Mouse (Mus musculus): ENCODE data around the gene Olfr876.
"Not testable (repeated sequence)": the region's sequence is repeated elsewhere in the genome, so short reads cannot be mapped to it uniquely, and the experiment has no call there.

The Olfr876 gene

GRCm38 (mm10) chr9:37802731-37803130 lies at the start of gene Olfr876:
Olfr876 (plus strand) TSS chr9:37803031.
- in situ Hi-C loops (cut with MboI, MseI) = no loop called here

- in situ Hi-C loops (cut with MboI, MseI) = no loop called here
Observed at GRCm38 (mm10) chr9:37761728-37762127, 41.1 kb upstream of the Olfr876 start.

- in situ Hi-C loops (cut with MboI, MseI) = no loop called here
Observed at GRCm38 (mm10) chr9:37762541-37762940, 40.3 kb upstream of the Olfr876 start.

GRCm38 (mm10) chr9:37770661-37771060 lies 32.2 kb upstream of the Olfr876 start:
- in situ Hi-C loops (cut with MboI, MseI) = no loop called here

GRCm38 (mm10) chr9:37771759-37772158 lies 31.1 kb upstream of the Olfr876 start, which contains the start of gene Olfr875:
Olfr875 (plus strand) TSS chr9:37771857.
- in situ Hi-C loops (cut with MboI, MseI) = no loop called here

GRCm38 (mm10) chr9:37782766-37783260 lies 20.0 kb upstream of the Olfr876 start:
- in situ Hi-C loops (cut with MboI, MseI) = no loop called here

- in situ Hi-C loops (cut with MboI, MseI) = not testable (repeated sequence)
Observed at GRCm38 (mm10) chr9:37783394-37784387, 19.1 kb upstream of the Olfr876 start.

- in situ Hi-C loops (cut with MboI, MseI) = no loop called here
Observed at GRCm38 (mm10) chr9:37786411-37786810, 16.4 kb upstream of the Olfr876 start.

- in situ Hi-C loops (cut with MboI, MseI) = no loop called here
Observed at GRCm38 (mm10) chr9:37802055-37802454, 776 bp upstream of the Olfr876 start.

GRCm38 (mm10) chr9:37807235-37807634 lies 4.4 kb downstream of the Olfr876 start:
- in situ Hi-C loops (cut with MboI, MseI) = no loop called here

- in situ Hi-C loops (cut with MboI, MseI) = no loop called here
Observed at GRCm38 (mm10) chr9:37808456-37808855, 5.6 kb downstream of the Olfr876 start.

- in situ Hi-C loops (cut with MboI, MseI) = no loop called here
Observed at GRCm38 (mm10) chr9:37808976-37809375, 6.1 kb downstream of the Olfr876 start.

- in situ Hi-C loops (cut with MboI, MseI) = no loop called here
Observed at GRCm38 (mm10) chr9:37814696-37815095, 11.9 kb downstream of the Olfr876 start.

GRCm38 (mm10) chr9:37829881-37830280 lies 27.1 kb downstream of the Olfr876 start:
- in situ Hi-C loops (cut with MboI, MseI) = no loop called here

- in situ Hi-C loops (cut with MboI, MseI) = no loop called here
Observed at GRCm38 (mm10) chr9:37833341-37833740, 30.5 kb downstream of the Olfr876 start.

- in situ Hi-C loops (cut with MboI, MseI) = no loop called here
Observed at GRCm38 (mm10) chr9:37849267-37849666, 46.4 kb downstream of the Olfr876 start.

- in situ Hi-C loops (cut with MboI, MseI) = no loop called here
Observed at GRCm38 (mm10) chr9:37853969-37854368, 51.1 kb downstream of the Olfr876 start, which contains the start of gene Olfr877. Olfr877 (plus strand) TSS chr9:37854269.

All from T-helper 1 cell (primary cell).